Mouse (Mus musculus): Measurements from ENCODE around the gene Prdm12. TPM values are rescaled to one million over a fixed set of nuclear protein-coding genes. Genes with fewer than 3 reads are reported as not detected.

The Prdm12 gene
- total RNA-seq (2021): not detected in 2 replicates
- long read RNA-seq, experiment 1: 0 reads
- long read RNA-seq, experiment 2: 0 reads

GRCm38 (mm10) chr2:31639901-31640608, at the start of gene Prdm12:
Prdm12 (plus strand) TSS chr2:31640037.
- no peak for DNase-seq

- no peak for DNase-seq
These were observed 47.9 kb upstream of the Prdm12 start for GRCm38 (mm10) chr2:31591799-31592484.

- no peak for DNase-seq
These were observed 32.3 kb upstream of the Prdm12 start for GRCm38 (mm10) chr2:31607555-31607954.

- DNase-seq: no peak
These were observed 30.0 kb upstream of the Prdm12 start for GRCm38 (mm10) chr2:31609859-31610261.

GRCm38 (mm10) chr2:31610922-31611321, 28.9 kb upstream of the Prdm12 start:
- no peak for DNase-seq

- no peak for DNase-seq
These were observed 28.4 kb upstream of the Prdm12 start for GRCm38 (mm10) chr2:31611400-31611799.

- DNase-seq: no peak
These were observed 27.2 kb upstream of the Prdm12 start for GRCm38 (mm10) chr2:31612627-31613026.

GRCm38 (mm10) chr2:31613781-31614180, 26.1 kb upstream of the Prdm12 start:
- DNase-seq: no peak

GRCm38 (mm10) chr2:31618484-31619161, 21.2 kb upstream of the Prdm12 start:
- no peak for DNase-seq

- no peak for DNase-seq
These were observed 20.6 kb upstream of the Prdm12 start for GRCm38 (mm10) chr2:31619208-31619607.

- no peak for DNase-seq
These were observed 6.3 kb upstream of the Prdm12 start for GRCm38 (mm10) chr2:31633531-31633930.

GRCm38 (mm10) chr2:31635281-31636137, 4.3 kb upstream of the Prdm12 start:
- DNase-seq: no peak

- DNase-seq: no peak
These were observed 3.6 kb upstream of the Prdm12 start for GRCm38 (mm10) chr2:31636138-31636741.

GRCm38 (mm10) chr2:31636742-31637141, 3.1 kb upstream of the Prdm12 start:
- no peak for DNase-seq

GRCm38 (mm10) chr2:31637311-31637710, 2.5 kb upstream of the Prdm12 start:
- no peak for DNase-seq

GRCm38 (mm10) chr2:31637807-31638206, 2.0 kb upstream of the Prdm12 start:
- DNase-seq: peak; percentile 70

- DNase-seq: no peak
These were observed 1.0 kb upstream of the Prdm12 start for GRCm38 (mm10) chr2:31638581-31639465.

GRCm38 (mm10) chr2:31639466-31639760, 424 bp upstream of the Prdm12 start:
- DNase-seq: no peak

- DNase-seq: no peak
These were observed 1.0 kb downstream of the Prdm12 start for GRCm38 (mm10) chr2:31640609-31641507.

- DNase-seq: peak; percentile 36
These were observed 1.6 kb downstream of the Prdm12 start for GRCm38 (mm10) chr2:31641508-31641830.
